Mouse (Mus musculus) myocyte (in vitro differentiated cells): Measurements from ENCODE around the gene Zfp989.
"Not testable (repeated sequence)": the region's sequence is repeated elsewhere in the genome, so short reads cannot be mapped to it uniquely, and the experiment has no call there.

Experiments
- CEBPB ChIP-seq: IDR thresholded peaks from 2 replicates; pipeline ENCODE4 v1.6.1; 2011; ENCODE audit warnings: mild to moderate bottlenecking, moderate library complexity; ENCODE audit not compliant: poor library complexity, insufficient read depth, severe bottlenecking
- E2F4 ChIP-seq: IDR thresholded peaks from one replicate; pipeline ENCODE4 v1.6.1; 2011; ENCODE audit warnings: mild to moderate bottlenecking, control low read depth, moderate library complexity; ENCODE audit not compliant: insufficient read depth
- MAX ChIP-seq: IDR thresholded peaks from one replicate; pipeline ENCODE4 v1.6.1; 2011; ENCODE audit warnings: low read depth, mild to moderate bottlenecking, control low read depth
- MYOD1 ChIP-seq, 3 experiments: IDR thresholded peaks; one replicate each; pipeline ENCODE4 v1.6.1; 2011; ENCODE audit warnings: control low read depth in 2 of 3, low read depth in 2 of 3, mild to moderate bottlenecking in 2 of 3, moderate library complexity in 1 of 3; ENCODE audit not compliant: insufficient read length in 2 of 3, control insufficient read depth in 1 of 3
- MYOG ChIP-seq, 3 experiments: IDR thresholded peaks; one replicate each; pipeline ENCODE4 v1.6.1; 2011; ENCODE audit warnings: control low read depth in 2 of 3, low read depth in 2 of 3, mild to moderate bottlenecking in 2 of 3; ENCODE audit not compliant: insufficient read length in 2 of 3, control insufficient read depth in 1 of 3, insufficient read depth in 1 of 3
- POLR2A ChIP-seq: IDR thresholded peaks from one replicate; pipeline ENCODE4 v1.6.1; 2011; ENCODE audit warnings: low read depth, mild to moderate bottlenecking, control low read depth, moderate library complexity; ENCODE audit not compliant: insufficient read length
- TCF12 ChIP-seq: IDR thresholded peaks from one replicate; pipeline ENCODE4 v1.6.1; 2011; ENCODE audit warnings: mild to moderate bottlenecking, control low read depth; ENCODE audit not compliant: poor library complexity, insufficient read depth, severe bottlenecking
- USF1 ChIP-seq: IDR thresholded peaks from one replicate; pipeline ENCODE4 v1.6.1; 2011; ENCODE audit warnings: low read depth, mild to moderate bottlenecking, control low read depth, moderate library complexity

GRCm38 (mm10) chr4:147021550-147021949, 49.8 kb downstream of the Zfp989 start, which contains the start of gene Rex2:
- not testable (repeated sequence) for TF ChIP-seq POLR2A; MAX; CEBPB; USF1; TCF12; E2F4; MYOG (IDR thresholded peaks at IDR 0.05; ENCODE audit: control insufficient read depth in 1 of 3, insufficient read depth in 1 of 3, insufficient read length in 2 of 3, low read depth in 2 of 3); MYOD1 (IDR thresholded peaks at IDR 0.05; ENCODE audit: control insufficient read depth in 1 of 3, insufficient read length in 2 of 3, low read depth in 2 of 3)
